Mouse (Mus musculus) limb, embryonic 14.5 days (tissue): ENCODE results near the gene Efcab2. TPM values are rescaled to one million over a fixed set of nuclear protein-coding genes. Genes with fewer than 3 reads are reported as not detected.

ENCODE experiments used
- ATAC-seq: fragments of 200-750 bp; cut with Nextera tagmentation; 2 replicates; pipeline ENCODE4 v1.8.0; 2017; ENCODE audit warnings: low read depth, moderate number of reproducible peaks, moderate TSS enrichment; ENCODE audit not compliant: low FRiP score
- DNase-seq: peaks from one replicate; pipeline ENCODE4 v3.0.0-alpha.2; 2015; ENCODE audit warnings: low spot score
- H3K27ac ChIP-seq: fragments of 300-500 bp; sonication (generic); replicated peaks from 2 replicates; pipeline ENCODE4 v1.5.1; 2014; ENCODE audit warnings: low read depth, mild to moderate bottlenecking, low read length, moderate library complexity, mixed read lengths
- H3K27me3 ChIP-seq: fragments of 300-500 bp; sonication (generic); 2 replicates; pipeline ENCODE4 v1.6.1; 2014; ENCODE audit warnings: low read length, mixed read lengths; ENCODE audit not compliant: control insufficient read depth, insufficient read depth
- H3K36me3 ChIP-seq: fragments of 300-500 bp; sonication (generic); 2 replicates; pipeline ENCODE4 v1.6.1; 2014; ENCODE audit warnings: mild to moderate bottlenecking, low read length, moderate library complexity, mixed read lengths; ENCODE audit not compliant: control insufficient read depth, insufficient read depth
- H3K4me1 ChIP-seq: fragments of 300-500 bp; sonication (generic); 2 replicates; pipeline ENCODE4 v1.6.1; 2014; ENCODE audit warnings: antibody characterized with exemption, low read length, mixed read lengths; ENCODE audit not compliant: control insufficient read depth, insufficient read depth
- H3K4me2 ChIP-seq: fragments of 300-500 bp; sonication (generic); replicated peaks from 2 replicates; pipeline ENCODE4 v1.6.1; 2014; ENCODE audit warnings: low read depth, mild to moderate bottlenecking, low read length, moderate library complexity; ENCODE audit not compliant: severe bottlenecking
- H3K4me3 ChIP-seq: fragments of 300-500 bp; sonication (generic); replicated peaks from 2 replicates; pipeline ENCODE4 v1.5.1; 2014; ENCODE audit warnings: low read length
- H3K9ac ChIP-seq: fragments of 300-500 bp; sonication (generic); 2 replicates; pipeline ENCODE4 v1.6.1; 2014; ENCODE audit warnings: mild to moderate bottlenecking, low read depth, low read length, moderate library complexity; ENCODE audit not compliant: severe bottlenecking
- H3K9me3 ChIP-seq: fragments of 300-500 bp; sonication (generic); 2 replicates; pipeline ENCODE4 v1.6.1; 2016; ENCODE audit warnings: low read length; ENCODE audit not compliant: control insufficient read depth
- POLR2A ChIP-seq: fragments of 200-500 bp; IDR thresholded peaks from 2 replicates; pipeline ENCODE4 v1.8.0; 2012; ENCODE audit warnings: inconsistent platforms, mild to moderate bottlenecking, moderate library complexity, borderline replicate concordance; ENCODE audit not compliant: insufficient read depth, insufficient read length; ENCODE audit errors: extremely low read depth
- WGBS: fragments of 180-500 bp; shearing (Covaris S2); extraction: QIAGEN DNeasy Blood & Tissue Kit; methylation state at CpG from one replicate; pipeline ENCODE4 v1.1.7; 2014; 5-methylcytosine and 5-hydroxymethylcytosine counted together
- polyA plus RNA-seq, 2 experiments: library from polyadenylated mRNA; depleted of rRNA in 1 of 2; stranded (reverse) in 1 of 2; unstranded in 1 of 2; fragments of >200 nt; fragmentation: Nextera tagmentation in 1 of 2; extraction: Ambion mirVana in 1 of 2; gene quantifications; 2 replicates each; pipeline versions ENCODE4 v1.2.1 to v1.2.3; 2012 to 2014

Efcab2 gene
- polyA plus RNA-seq, 2 experiments, result 1.4 to 5.2 TPM

DNA sequence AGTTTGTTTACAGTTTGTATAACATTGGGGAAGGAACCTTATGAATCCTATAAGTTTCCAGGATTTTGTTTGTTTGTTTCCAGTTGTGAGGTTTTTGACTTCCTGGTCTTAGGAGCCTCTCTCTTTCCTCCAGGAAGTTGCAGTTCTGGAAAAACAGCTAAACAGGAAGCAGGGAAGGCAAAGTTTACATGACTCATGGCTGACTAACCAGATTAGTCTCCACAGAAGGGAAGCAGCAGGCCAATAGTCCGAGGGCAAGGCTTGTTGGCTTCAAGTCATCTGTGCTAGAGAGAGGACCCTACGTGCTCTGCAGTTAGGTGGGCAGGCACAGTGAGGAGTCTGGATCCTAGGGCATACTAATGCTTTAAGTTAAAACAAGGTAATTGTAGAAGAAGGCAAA lies 86.6 kb downstream of the Efcab2 start:
- DNase-seq, result no peak
- Histone ChIP-seq H3K4me1 (0 out of 2 replicates have a peak, but pooled peaks cover 3% of the 10 kb centered on the region), H3K4me2 (no peak overlapping the region), H3K27me3 (no peaks in the 10 kb centered on the region), H3K9ac (no peak overlapping the region), H3K27ac (no peak overlapping the region), H3K36me3 (no peaks in the 10 kb centered on the region), H3K4me3 (no peak overlapping the region), H3K9me3 (no peaks in the 10 kb centered on the region)
- WGBS, result 80% methylated on average over 2 of the region's 2 CpGs
- ATAC-seq, result no peak
- TF ChIP-seq POLR2A, result no peak

DNA sequence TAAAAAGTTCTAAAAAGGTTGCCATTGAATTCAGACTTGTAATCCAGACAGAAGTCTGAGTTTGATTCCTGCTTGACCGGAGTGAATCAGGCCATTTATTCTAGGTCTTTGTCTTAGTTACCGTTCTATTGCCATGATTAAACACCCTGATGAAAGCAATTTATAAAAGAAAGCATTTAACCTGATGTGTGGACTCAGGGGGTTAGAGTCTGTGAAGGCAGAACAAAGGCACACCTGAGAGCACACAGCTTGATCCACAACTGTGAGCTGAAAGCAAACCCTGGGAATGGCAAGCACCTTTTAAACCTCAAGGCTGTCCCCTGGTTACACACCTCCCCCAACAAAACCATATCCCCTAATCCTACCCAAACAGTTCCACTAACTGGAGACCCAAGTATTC lies 90.3 kb downstream of the Efcab2 start:
- no peak for ATAC-seq
- H3K36me3 ChIP-seq, result no peaks in the 10 kb centered on the region
- no peak overlapping the region for H3K27ac ChIP-seq
- WGBS, result 81% methylated on average over 2 of the region's 2 CpGs
- DNase-seq, result no peak
- H3K27me3 ChIP-seq, result no peaks in the 10 kb centered on the region
- no peaks in the 10 kb centered on the region for H3K4me1 ChIP-seq
- H3K9ac ChIP-seq, result no peak overlapping the region
- no peaks in the 10 kb centered on the region for H3K9me3 ChIP-seq
- H3K4me3 ChIP-seq, result no peak overlapping the region
- H3K4me2 ChIP-seq, result no peak overlapping the region
- TF ChIP-seq POLR2A, result no peak

DNA sequence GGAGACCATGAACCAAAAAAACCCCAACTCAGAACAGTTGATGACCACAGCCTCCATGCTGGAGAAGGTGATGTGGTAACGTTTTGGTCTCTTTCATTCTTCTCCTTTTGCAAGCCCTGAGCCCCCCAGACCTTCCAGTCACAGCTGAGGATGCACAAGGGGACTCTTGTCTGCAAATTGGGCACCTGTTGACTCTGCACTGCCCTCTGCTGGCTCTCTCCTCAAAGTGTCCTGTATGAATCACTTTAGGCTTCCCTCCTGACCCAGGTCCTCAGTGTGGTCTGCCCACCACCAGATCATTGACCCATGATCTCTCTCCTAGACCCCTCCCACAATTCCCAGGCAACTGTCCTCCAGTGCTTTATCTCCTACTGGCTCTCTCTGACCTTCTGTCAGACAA lies 91.0 kb downstream of the Efcab2 start:
- DNase-seq (peak; percentile 4), ATAC-seq (no peak)
- WGBS, result 38% methylated on average over 1 of the region's 1 CpGs
- no peak overlapping the region for H3K9ac ChIP-seq
- no peak overlapping the region for H3K4me2 ChIP-seq
- TF ChIP-seq POLR2A, result no peak
- no peak overlapping the region for H3K4me3 ChIP-seq
- H3K4me1 ChIP-seq, result no peaks in the 10 kb centered on the region
- no peaks in the 10 kb centered on the region for H3K27me3 ChIP-seq
- no peaks in the 10 kb centered on the region for H3K36me3 ChIP-seq
- no peak overlapping the region for H3K27ac ChIP-seq
- H3K9me3 ChIP-seq, result no peaks in the 10 kb centered on the region

DNA sequence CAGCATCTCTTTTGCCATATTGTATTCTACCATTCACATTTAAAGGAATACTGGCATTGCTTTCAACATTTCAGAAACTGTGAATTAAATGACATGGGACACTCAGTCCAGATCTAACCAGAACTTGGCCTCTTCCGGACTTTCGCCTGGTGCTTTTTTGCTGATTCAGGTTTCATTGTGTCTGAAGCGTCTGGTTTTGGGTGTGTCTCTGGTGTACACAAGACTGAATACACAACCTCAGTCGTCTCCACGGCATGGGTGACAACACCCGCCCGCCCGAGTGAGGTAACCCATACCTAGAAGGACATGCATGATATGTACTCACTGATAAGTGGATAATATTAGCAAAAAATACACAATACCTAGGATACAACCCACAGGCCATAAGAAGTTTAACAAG lies 101.1 kb downstream of the Efcab2 start:
- no peak for ATAC-seq
- no peaks in the 10 kb centered on the region for H3K4me1 ChIP-seq

DNA sequence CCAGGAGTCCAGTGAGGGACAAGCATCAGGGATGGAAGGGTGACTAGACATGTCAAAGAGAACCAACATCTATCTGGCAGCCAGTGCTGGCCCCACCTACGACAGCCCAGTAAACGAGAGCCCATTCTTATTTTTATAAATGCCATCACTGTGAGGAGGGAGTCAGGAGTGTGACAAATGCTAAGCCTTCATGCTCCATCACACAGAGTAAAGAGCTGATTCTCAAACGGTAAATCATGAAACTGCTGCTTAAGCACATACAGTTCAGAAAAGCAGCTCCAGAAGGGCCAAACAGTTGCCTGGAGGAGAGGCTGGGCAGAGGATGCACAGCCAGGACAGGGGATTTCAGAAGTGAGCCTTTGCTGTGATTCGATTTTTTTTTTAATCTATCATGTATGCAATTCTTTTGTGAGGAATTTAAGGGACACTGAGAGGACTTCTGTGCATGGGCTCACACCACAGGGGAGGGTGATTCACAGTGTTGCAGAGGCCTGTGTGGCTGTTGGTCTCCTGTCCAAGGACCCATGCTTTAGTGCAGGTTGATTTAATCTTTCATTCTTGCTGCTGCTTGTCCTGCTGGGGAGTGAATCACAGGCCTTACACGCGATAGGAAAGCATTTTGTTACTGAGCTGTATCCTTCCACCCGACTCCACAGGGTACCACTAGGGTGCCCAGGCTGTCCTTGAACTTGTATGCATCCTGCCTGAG lies 106.6 kb downstream of the Efcab2 start:
- no peak overlapping the region for H3K4me2 ChIP-seq
- no peaks in the 10 kb centered on the region for H3K27me3 ChIP-seq
- no peaks in the 10 kb centered on the region for H3K36me3 ChIP-seq
- TF ChIP-seq POLR2A, result no peak
- no peak overlapping the region for H3K9ac ChIP-seq
- no peak overlapping the region for H3K27ac ChIP-seq
- 59% methylated on average over 7 of the region's 7 CpGs for WGBS
- ATAC-seq, result no peak
- no peaks in the 10 kb centered on the region for H3K4me1 ChIP-seq
- H3K4me3 ChIP-seq, result no peak overlapping the region
- DNase-seq, result no peak
- no peaks in the 10 kb centered on the region for H3K9me3 ChIP-seq

More for the DNA sequence above, 101.1 kb downstream of the Efcab2 start:
- no peaks in the 10 kb centered on the region for H3K27me3 ChIP-seq
- H3K9ac ChIP-seq, result no peak overlapping the region
- DNase-seq, result no peak
- no peak overlapping the region for H3K27ac ChIP-seq
- WGBS, result 90% methylated on average over 8 of the region's 8 CpGs
- H3K9me3 ChIP-seq, result no peaks in the 10 kb centered on the region
- no peak for TF ChIP-seq POLR2A
- no peaks in the 10 kb centered on the region for H3K36me3 ChIP-seq
- no peak overlapping the region for H3K4me2 ChIP-seq
- H3K4me3 ChIP-seq, result no peak overlapping the region
